Mouse (Mus musculus) macrophage (primary cell): ENCODE results near the gene Lrg1. TPM values are rescaled to one million over a fixed set of nuclear protein-coding genes. Genes with fewer than 3 reads are reported as not detected.

Source experiments
- H3K27ac ChIP-seq: fragments of 350-480 bp; formaldehyde crosslinking; 2 replicates; pipeline ENCODE4 v1.9.0; 2021
- H3K36me3 ChIP-seq: fragments of 350-480 bp; formaldehyde crosslinking; 2 replicates; pipeline ENCODE4 v1.9.0; 2021; ENCODE audit errors: inconsistent target
- H3K4me3 ChIP-seq: fragments of 350-480 bp; formaldehyde crosslinking; 2 replicates; pipeline ENCODE4 v1.9.0; 2021; ENCODE audit errors: inconsistent target
- H3K79me2 ChIP-seq: fragments of 350-480 bp; formaldehyde crosslinking; 2 replicates; pipeline ENCODE4 v1.9.0; 2021; ENCODE audit errors: inconsistent target
- WGBS: methylation state at CpG from one replicate; pipeline ENCODE4 v1.1.7; 2026; ENCODE audit warnings: inconsistent platforms; ENCODE audit not compliant: missing documents; 5-methylcytosine and 5-hydroxymethylcytosine counted together
- polyA plus RNA-seq: library from polyadenylated mRNA; stranded (reverse); fragments of 250-400 nt; gene quantifications from 3 replicates; pipeline ENCODE4 v1.2.4, GENCODE M21; 2018; ENCODE audit warnings: inconsistent platforms
- total RNA-seq, 78 experiments: library from RNA; depleted of rRNA; stranded (reverse); fragments of 250-400 nt; gene quantifications; 1 replicate in 9 of 78; 2 replicates in 24 of 78; 3 replicates in 43 of 78; 4 replicates in 2 of 78; pipeline ENCODE4 v1.2.4; 2018; ENCODE audit warnings: inconsistent platforms in 56 of 78

Lrg1 gene
- not detected for total RNA-seq (2018; cell fraction: chromatin; rRNA removed)
- under 1 TPM in 8 of 26 experiments, not detected in 18; 0.09 to 0.24 (median 0.13) TPM for total RNA-seq (2018; cell fraction: cytosol; rRNA removed)
- total RNA-seq (2018; cell fraction: nucleus; rRNA removed): not detected
- polyA plus RNA-seq: 0.26 TPM in 1 of 3 replicates, not detected in the others

GRCm38 (mm10) chr17:56121826-56122225 is at the start of gene Lrg1:
Lrg1 (minus strand) TSS chr17:56122001.
- H3K27ac ChIP-seq: no peak within 1 kb of the TSS
- WGBS: 46% methylated on average over 2 of the region's 2 CpGs
- H3K4me3 ChIP-seq: no peak within 1 kb of the TSS
- no peaks in the 10 kb centered on the region for H3K79me2 ChIP-seq
- peaks cover 2% of the 10 kb centered on the region; the same call in 1 of the 2 replicates for H3K36me3 ChIP-seq

- Histone ChIP-seq H3K4me3 (no peak overlapping the region), H3K36me3 (peaks cover 11% of the 10 kb centered on the region; the same call in 1 of the 2 replicates), H3K79me2 (no peaks in the 10 kb centered on the region), H3K27ac (no peak overlapping the region)
- 89% methylated on average over 9 of the region's 9 CpGs for WGBS
Observed at GRCm38 (mm10) chr17:56171456-56171855, 49.7 kb upstream of the Lrg1 start.

GRCm38 (mm10) chr17:56170636-56171035 is 48.8 kb upstream of the Lrg1 start:
- WGBS: 97% methylated on average over 10 of the region's 10 CpGs
- Histone ChIP-seq H3K36me3 (0 out of 2 replicates have a peak, but pooled peaks cover 6% of the 10 kb centered on the region), H3K27ac (no peak overlapping the region), H3K79me2 (no peaks in the 10 kb centered on the region), H3K4me3 (no peak overlapping the region)

GRCm38 (mm10) chr17:56169830-56170229 is 48.0 kb upstream of the Lrg1 start:
- H3K4me3 ChIP-seq: no peak overlapping the region

GRCm38 (mm10) chr17:56165671-56166070 is 43.9 kb upstream of the Lrg1 start:
- 93% methylated on average over 9 of the region's 11 CpGs for whole genome bisulfite sequencing
- H3K36me3 ChIP-seq: no peaks in the 10 kb centered on the region
- H3K4me3 ChIP-seq: no peak overlapping the region
- no peaks in the 10 kb centered on the region for H3K79me2 ChIP-seq
- H3K27ac ChIP-seq: no peak overlapping the region

More at GRCm38 (mm10) chr17:56169830-56170229, 48.0 kb upstream of the Lrg1 start:
- 43% methylated on average over 6 of the region's 6 CpGs for WGBS
- H3K27ac ChIP-seq: no peak overlapping the region
- H3K79me2 ChIP-seq: no peaks in the 10 kb centered on the region
- H3K36me3 ChIP-seq: no peaks in the 10 kb centered on the region

GRCm38 (mm10) chr17:56164510-56164909 is 42.7 kb upstream of the Lrg1 start:
- Histone ChIP-seq H3K36me3 (no peaks in the 10 kb centered on the region), H3K4me3 (no peak overlapping the region), H3K27ac (no peak overlapping the region), H3K79me2 (no peaks in the 10 kb centered on the region)
- 49% methylated on average over 3 of the region's 3 CpGs for WGBS

GRCm38 (mm10) chr17:56163523-56164102 is 41.8 kb upstream of the Lrg1 start:
- WGBS: 89% methylated on average over 6 of the region's 6 CpGs
- Histone ChIP-seq H3K79me2 (no peaks in the 10 kb centered on the region), H3K4me3 (no peak overlapping the region), H3K36me3 (no peaks in the 10 kb centered on the region), H3K27ac (no peak overlapping the region)

- WGBS: under 1% methylated on average over 30 of the region's 30 CpGs
- Histone ChIP-seq H3K79me2 (no peaks in the 10 kb centered on the region), H3K36me3 (no peaks in the 10 kb centered on the region), H3K27ac (peak within 1 kb of the TSS; percentile 51), H3K4me3 (peak within 1 kb of the TSS; percentile 49)
Observed at GRCm38 (mm10) chr17:56162231-56162774, 40.5 kb upstream of the Lrg1 start, which contains the start of gene Tnfaip8l1. Tnfaip8l1 (plus strand) TSS chr17:56162477.

- Histone ChIP-seq H3K79me2 (no peaks in the 10 kb centered on the region), H3K4me3 (no peak overlapping the region), H3K36me3 (no peaks in the 10 kb centered on the region), H3K27ac (no peak overlapping the region)
- 4% methylated on average over 9 of the region's 9 CpGs for WGBS
Observed at GRCm38 (mm10) chr17:56159729-56160128, 37.9 kb upstream of the Lrg1 start.

- H3K79me2 ChIP-seq: no peaks in the 10 kb centered on the region
- no peak overlapping the region for H3K27ac ChIP-seq
- H3K36me3 ChIP-seq: no peaks in the 10 kb centered on the region
- H3K4me3 ChIP-seq: no peak overlapping the region
- WGBS: 25% methylated on average over 9 of the region's 9 CpGs
Observed at GRCm38 (mm10) chr17:56153643-56154042, 31.8 kb upstream of the Lrg1 start.

GRCm38 (mm10) chr17:56149897-56150296 is 28.1 kb upstream of the Lrg1 start:
- Histone ChIP-seq H3K27ac (no peak overlapping the region), H3K4me3 (no peak overlapping the region), H3K36me3 (no peaks in the 10 kb centered on the region), H3K79me2 (no peaks in the 10 kb centered on the region)
- WGBS: 73% methylated on average over 2 of the region's 2 CpGs

GRCm38 (mm10) chr17:56148790-56149618 is 27.2 kb upstream of the Lrg1 start:
- no peak overlapping the region for H3K27ac ChIP-seq
- H3K79me2 ChIP-seq: no peaks in the 10 kb centered on the region
- 10% methylated on average over 28 of the region's 30 CpGs for WGBS
- no peaks in the 10 kb centered on the region for H3K36me3 ChIP-seq
- no peak overlapping the region for H3K4me3 ChIP-seq

- Histone ChIP-seq H3K36me3 (no peaks in the 10 kb centered on the region), H3K79me2 (no peaks in the 10 kb centered on the region), H3K4me3 (no peak overlapping the region), H3K27ac (no peak overlapping the region)
- 49% methylated on average over 9 of the region's 9 CpGs for WGBS
Observed at GRCm38 (mm10) chr17:56148280-56148679, 26.5 kb upstream of the Lrg1 start.

GRCm38 (mm10) chr17:56147420-56147819 is 25.6 kb upstream of the Lrg1 start:
- H3K4me3 ChIP-seq: no peak overlapping the region
- 63% methylated on average over 12 of the region's 12 CpGs for WGBS

GRCm38 (mm10) chr17:56146131-56146530 is 24.3 kb upstream of the Lrg1 start:
- H3K79me2 ChIP-seq: no peaks in the 10 kb centered on the region
- no peak overlapping the region for H3K4me3 ChIP-seq
- 64% methylated on average over 9 of the region's 9 CpGs for WGBS
- H3K36me3 ChIP-seq: no peaks in the 10 kb centered on the region
- no peak overlapping the region for H3K27ac ChIP-seq

More at GRCm38 (mm10) chr17:56147420-56147819, 25.6 kb upstream of the Lrg1 start:
- Histone ChIP-seq H3K36me3 (no peaks in the 10 kb centered on the region), H3K79me2 (no peaks in the 10 kb centered on the region), H3K27ac (no peak overlapping the region)
